Mouse (Mus musculus): ENCODE measurements at regions not wholly inside any gene's neighbourhood (a gene's known extent, or its start where the extent isn't known, plus 50 kb on each side); places are given as distances from the start of the nearest gene placed in this dataset.

- Histone ChIP-seq H3K4me1 (ENCODE audit: control insufficient read depth, insufficient read depth, low read length) (peaks cover 12% of the 10 kb centered on the region; the same call in 1 of the 2 replicates), H3K9me3 (ENCODE audit: control insufficient read depth, low read length) (no peaks in the 10 kb centered on the region), H3K4me2 (replicated peaks; ENCODE audit: low read depth, low read length, severe bottlenecking) (no peak overlapping the region), H3K27ac (replicated peaks; ENCODE audit: low read depth, low read length) (no peak overlapping the region), H3K9ac (ENCODE audit: low read depth, low read length, severe bottlenecking) (no peak overlapping the region), H3K4me3 (replicated peaks; ENCODE audit: low read length) (no peak overlapping the region), H3K36me3 (ENCODE audit: control insufficient read depth, insufficient read depth, low read length) (no peaks in the 10 kb centered on the region), H3K27me3 (ENCODE audit: control insufficient read depth, insufficient read depth, low read length) (no peaks in the 10 kb centered on the region)
- no peak for TF ChIP-seq POLR2A (IDR thresholded peaks at IDR 0.05; ENCODE audit: borderline replicate concordance, extremely low read depth, insufficient read depth, insufficient read length)
- ATAC-seq (ENCODE audit: low FRiP score, low read depth), result no peak
- 90% methylated on average over 14 of the region's 14 CpGs for WGBS
- DNase-seq (ENCODE audit: low spot score), result no peak
Observed at GRCm38 (mm10) chr6:144940871-144941380, 135.1 kb downstream of the Bcat1 start.

GRCm38 (mm10) chr6:144938613-144939236 is 137.3 kb downstream of the Bcat1 start:
- ATAC-seq (ENCODE audit: low FRiP score, low read depth), result no peak

GRCm38 (mm10) chr6:144937211-144937610 is 138.8 kb downstream of the Bcat1 start:
- WGBS, result 68% methylated on average over 7 of the region's 7 CpGs
- no peak overlapping the region for H3K9ac ChIP-seq (ENCODE audit: low read depth, low read length, severe bottlenecking)
- no peaks in the 10 kb centered on the region for H3K36me3 ChIP-seq (ENCODE audit: control insufficient read depth, insufficient read depth, low read length)
- 0 out of 2 replicates have a peak overlapping the region, but pooled peaks have one; percentile 26 for H3K27ac ChIP-seq (replicated peaks; ENCODE audit: low read depth, low read length)
- H3K4me2 ChIP-seq (replicated peaks; ENCODE audit: low read depth, low read length, severe bottlenecking), result no peak overlapping the region
- H3K27me3 ChIP-seq (ENCODE audit: control insufficient read depth, insufficient read depth, low read length), result no peaks in the 10 kb centered on the region
- ATAC-seq (ENCODE audit: low FRiP score, low read depth) (no peak), DNase-seq (ENCODE audit: low spot score) (no peak)
- H3K4me3 ChIP-seq (replicated peaks; ENCODE audit: low read length), result no peak overlapping the region
- no peak for TF ChIP-seq POLR2A (IDR thresholded peaks at IDR 0.05; ENCODE audit: borderline replicate concordance, extremely low read depth, insufficient read depth, insufficient read length)
- peaks cover 2% of the 10 kb centered on the region; the same call in 1 of the 2 replicates for H3K9me3 ChIP-seq (ENCODE audit: control insufficient read depth, low read length)
- H3K4me1 ChIP-seq (ENCODE audit: control insufficient read depth, insufficient read depth, low read length), result peaks cover 2% of the 10 kb centered on the region; the same call in 1 of the 2 replicates

More at GRCm38 (mm10) chr6:144938613-144939236, 137.3 kb downstream of the Bcat1 start:
- WGBS, result 73% methylated on average over 12 of the region's 12 CpGs
- H3K9ac ChIP-seq (ENCODE audit: low read depth, low read length, severe bottlenecking), result no peak overlapping the region
- no peak overlapping the region for H3K4me3 ChIP-seq (replicated peaks; ENCODE audit: low read length)
- H3K27me3 ChIP-seq (ENCODE audit: control insufficient read depth, insufficient read depth, low read length), result no peaks in the 10 kb centered on the region
- no peak for TF ChIP-seq POLR2A (IDR thresholded peaks at IDR 0.05; ENCODE audit: borderline replicate concordance, extremely low read depth, insufficient read depth, insufficient read length)
- no peaks in the 10 kb centered on the region for H3K36me3 ChIP-seq (ENCODE audit: control insufficient read depth, insufficient read depth, low read length)
- H3K4me1 ChIP-seq (ENCODE audit: control insufficient read depth, insufficient read depth, low read length), result peaks cover 2% of the 10 kb centered on the region; the same call in 1 of the 2 replicates
- H3K4me2 ChIP-seq (replicated peaks; ENCODE audit: low read depth, low read length, severe bottlenecking), result no peak overlapping the region
- no peaks in the 10 kb centered on the region for H3K9me3 ChIP-seq (ENCODE audit: control insufficient read depth, low read length)
- H3K27ac ChIP-seq (replicated peaks; ENCODE audit: low read depth, low read length), result peak overlapping the region; percentile 6; the same call in 1 of the 2 replicates
- DNase-seq (ENCODE audit: low spot score), result no peak

GRCm38 (mm10) chr6:144933722-144934235 is 142.2 kb downstream of the Bcat1 start:
- 45% methylated on average over 6 of the region's 6 CpGs for WGBS
- H3K9me3 ChIP-seq (ENCODE audit: control insufficient read depth, low read length), result peaks cover 3% of the 10 kb centered on the region; the same call in 1 of the 2 replicates
- no peak overlapping the region for H3K9ac ChIP-seq (ENCODE audit: low read depth, low read length, severe bottlenecking)
- peak; percentile 79 for DNase-seq (ENCODE audit: low spot score)
- no peak overlapping the region for H3K4me2 ChIP-seq (replicated peaks; ENCODE audit: low read depth, low read length, severe bottlenecking)
- no peak overlapping the region for H3K27ac ChIP-seq (replicated peaks; ENCODE audit: low read depth, low read length)
- ATAC-seq (ENCODE audit: low FRiP score, low read depth), result peak; percentile 71
- no peaks in the 10 kb centered on the region; the same call in 1 of the 2 replicates for H3K4me1 ChIP-seq (ENCODE audit: control insufficient read depth, insufficient read depth, low read length)
- H3K27me3 ChIP-seq (ENCODE audit: control insufficient read depth, insufficient read depth, low read length), result no peaks in the 10 kb centered on the region
- no peak for TF ChIP-seq POLR2A (IDR thresholded peaks at IDR 0.05; ENCODE audit: borderline replicate concordance, extremely low read depth, insufficient read depth, insufficient read length)
- H3K4me3 ChIP-seq (replicated peaks; ENCODE audit: low read length), result no peak overlapping the region
- H3K36me3 ChIP-seq (ENCODE audit: control insufficient read depth, insufficient read depth, low read length), result no peaks in the 10 kb centered on the region

- H3K9me3 ChIP-seq (ENCODE audit: control insufficient read depth, low read length), result peaks cover 3% of the 10 kb centered on the region; the same call in 1 of the 2 replicates
- no peaks in the 10 kb centered on the region for H3K27me3 ChIP-seq (ENCODE audit: control insufficient read depth, insufficient read depth, low read length)
- no peak overlapping the region for H3K4me3 ChIP-seq (replicated peaks; ENCODE audit: low read length)
- no peak overlapping the region for H3K27ac ChIP-seq (replicated peaks; ENCODE audit: low read depth, low read length)
- no peak for DNase-seq (ENCODE audit: low spot score)
- ATAC-seq (ENCODE audit: low FRiP score, low read depth), result no peak
- 80% methylated on average over 7 of the region's 7 CpGs for WGBS
- H3K9ac ChIP-seq (ENCODE audit: low read depth, low read length, severe bottlenecking), result no peak overlapping the region
- 0 out of 2 replicates have a peak, but pooled peaks cover 2% of the 10 kb centered on the region for H3K4me1 ChIP-seq (ENCODE audit: control insufficient read depth, insufficient read depth, low read length)
- H3K36me3 ChIP-seq (ENCODE audit: control insufficient read depth, insufficient read depth, low read length), result no peaks in the 10 kb centered on the region
- no peak for TF ChIP-seq POLR2A (IDR thresholded peaks at IDR 0.05; ENCODE audit: borderline replicate concordance, extremely low read depth, insufficient read depth, insufficient read length)
- H3K4me2 ChIP-seq (replicated peaks; ENCODE audit: low read depth, low read length, severe bottlenecking), result no peak overlapping the region
Observed at GRCm38 (mm10) chr6:144932402-144932801, 143.6 kb downstream of the Bcat1 start.

Data from limb, embryonic 14.5 days (tissue).